Mouse (Mus musculus): ENCODE data around the gene Ptms. TPM values are rescaled to one million over a fixed set of nuclear protein-coding genes. Genes with fewer than 3 reads are reported as not detected.

Gene Ptms
- polyA plus RNA-seq (2015; fragmentation: Nextera tagmentation; extraction: Ambion mirVana), result 359 and 399 TPM in 2 replicates

- Histone ChIP-seq H3K27me3 (ENCODE audit: insufficient read depth, low read length) (no peaks in the 10 kb centered on the region), H3K4me2 (ENCODE audit: low read length) (peak within 1 kb of the TSS; percentile 84), H3K9me3 (replicated peaks; ENCODE audit: low read length) (no peaks in the 10 kb centered on the region), H3K36me3 (ENCODE audit: insufficient read depth, low read length) (peaks cover 2% of the 10 kb centered on the region), H3K27ac (peak within 1 kb of the TSS; percentile 99), H3K4me1 (replicated peaks; ENCODE audit: insufficient read depth, low read length) (peaks cover 32% of the 10 kb centered on the region), H3K4me3 (replicated peaks; ENCODE audit: low read depth, low read length) (peak within 1 kb of the TSS; percentile 23), H3K9ac (ENCODE audit: low read depth, low read length) (no peak within 1 kb of the TSS)
- DNase-seq (ENCODE audit: low spot score), result peak; percentile 99
- no peak for TF ChIP-seq CTCF (IDR thresholded peaks at IDR 0.05; ENCODE audit: low read depth)
- WGBS, result 3% methylated on average over 13 of the region's 13 CpGs
- peak; percentile 81 for ATAC-seq (replicated peaks; ENCODE audit: low FRiP score, low read depth)
These were observed at the start of gene Ptms for GRCm38 (mm10) chr6:124919695-124920317. Gene Ptms (minus strand): TSS chr6:124920103.

DNA sequence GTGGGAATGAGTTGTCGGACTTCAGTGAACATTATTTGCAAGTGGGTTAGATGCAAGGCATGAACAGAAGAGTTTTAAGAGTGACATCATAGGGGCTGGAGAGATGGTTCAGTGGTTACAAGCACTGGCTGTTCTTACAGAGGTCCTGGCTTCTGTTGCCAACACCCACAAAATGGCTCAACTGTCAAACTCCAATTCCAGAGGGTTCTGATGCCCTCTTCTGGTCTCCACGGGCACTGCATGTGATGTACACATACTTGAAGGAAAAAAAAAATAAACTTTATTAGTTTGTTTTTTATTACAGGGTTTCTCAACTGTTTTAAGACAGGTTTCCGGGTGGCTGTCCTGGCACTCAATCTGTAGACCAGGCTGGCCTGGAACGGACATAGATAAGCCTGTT, 47.9 kb upstream of the Ptms start:
- WGBS, result 72% methylated on average over 4 of the region's 4 CpGs
- Histone ChIP-seq H3K27ac (no peak overlapping the region), H3K9ac (ENCODE audit: low read depth, low read length) (no peak overlapping the region), H3K9me3 (replicated peaks; ENCODE audit: low read length) (no peaks in the 10 kb centered on the region), H3K4me1 (replicated peaks; ENCODE audit: insufficient read depth, low read length) (peaks cover 7% of the 10 kb centered on the region; the same call in 1 of the 2 replicates), H3K27me3 (ENCODE audit: insufficient read depth, low read length) (no peaks in the 10 kb centered on the region), H3K4me3 (replicated peaks; ENCODE audit: low read depth, low read length) (no peak overlapping the region), H3K4me2 (ENCODE audit: low read length) (no peak overlapping the region), H3K36me3 (ENCODE audit: insufficient read depth, low read length) (no peaks in the 10 kb centered on the region)
- DNase-seq (ENCODE audit: low spot score), result peak; percentile 41
- peak; percentile 66 for TF ChIP-seq CTCF (IDR thresholded peaks at IDR 0.05; ENCODE audit: low read depth)
- no peak for ATAC-seq (replicated peaks; ENCODE audit: low FRiP score, low read depth)

DNA sequence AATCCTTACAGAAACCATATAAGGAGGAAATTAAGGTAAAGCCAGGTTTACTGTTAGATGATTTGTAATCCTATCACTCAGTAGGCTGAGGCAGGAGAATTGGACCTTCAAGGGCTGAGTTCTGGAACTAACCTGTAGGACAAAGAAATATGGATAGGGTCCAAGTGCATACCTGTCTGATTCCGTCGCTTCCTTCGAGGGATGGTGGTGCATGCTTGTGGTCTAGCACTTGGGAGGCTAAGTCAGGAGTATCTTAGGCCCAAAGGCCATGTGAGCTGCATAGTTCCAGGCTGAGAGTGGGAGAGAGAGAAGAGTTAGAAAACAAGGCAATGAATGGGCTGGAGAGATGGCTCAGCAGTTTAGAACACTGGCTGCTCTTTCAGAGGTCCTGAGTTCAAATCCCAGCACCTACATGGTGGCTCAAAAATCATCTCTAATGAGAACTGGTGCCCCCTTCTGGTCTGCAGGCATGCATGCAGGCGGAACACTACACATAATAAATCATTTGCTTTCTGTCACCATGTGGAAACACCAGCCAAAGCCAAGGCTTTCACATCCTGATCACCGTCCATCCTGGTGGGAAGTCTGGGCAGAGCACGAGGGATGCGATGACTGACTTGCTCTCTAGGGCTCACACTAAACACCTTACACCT, 46.7 kb upstream of the Ptms start:
- WGBS, result 90% methylated on average over 7 of the region's 7 CpGs
- no peak overlapping the region for H3K9ac ChIP-seq (ENCODE audit: low read depth, low read length)
- no peaks in the 10 kb centered on the region for H3K27me3 ChIP-seq (ENCODE audit: insufficient read depth, low read length)
- DNase-seq (ENCODE audit: low spot score), result peak; percentile 44
- no peak for ATAC-seq (replicated peaks; ENCODE audit: low FRiP score, low read depth)
- peak overlapping the region; percentile 56 for H3K4me3 ChIP-seq (replicated peaks; ENCODE audit: low read depth, low read length)
- no peak overlapping the region for H3K27ac ChIP-seq
- H3K36me3 ChIP-seq (ENCODE audit: insufficient read depth, low read length), result no peaks in the 10 kb centered on the region
- peak overlapping the region; percentile 75 for H3K4me2 ChIP-seq (ENCODE audit: low read length)
- TF ChIP-seq CTCF (IDR thresholded peaks at IDR 0.05; ENCODE audit: low read depth), result peak; percentile 62
- peaks cover 7% of the 10 kb centered on the region; the same call in 1 of the 2 replicates for H3K4me1 ChIP-seq (replicated peaks; ENCODE audit: insufficient read depth, low read length)
- no peaks in the 10 kb centered on the region for H3K9me3 ChIP-seq (replicated peaks; ENCODE audit: low read length)

- ATAC-seq (replicated peaks; ENCODE audit: low FRiP score, low read depth), result no peak
- no peak for TF ChIP-seq CTCF (IDR thresholded peaks at IDR 0.05; ENCODE audit: low read depth)
- H3K9ac ChIP-seq (ENCODE audit: low read depth, low read length), result peak overlapping the region; percentile 76
- peaks cover 7% of the 10 kb centered on the region; the same call in 1 of the 2 replicates for H3K4me1 ChIP-seq (replicated peaks; ENCODE audit: insufficient read depth, low read length)
- no peaks in the 10 kb centered on the region for H3K9me3 ChIP-seq (replicated peaks; ENCODE audit: low read length)
- peak; percentile 4 for DNase-seq (ENCODE audit: low spot score)
- peak overlapping the region; percentile 75 for H3K4me2 ChIP-seq (ENCODE audit: low read length)
- peak overlapping the region; percentile 56 for H3K4me3 ChIP-seq (replicated peaks; ENCODE audit: low read depth, low read length)
- H3K27ac ChIP-seq, result peak overlapping the region; percentile 92
- H3K36me3 ChIP-seq (ENCODE audit: insufficient read depth, low read length), result peaks cover 4% of the 10 kb centered on the region
- no peaks in the 10 kb centered on the region for H3K27me3 ChIP-seq (ENCODE audit: insufficient read depth, low read length)
- 11% methylated on average over 15 of the region's 15 CpGs for WGBS
These were observed 45.8 kb upstream of the Ptms start for GRCm38 (mm10) chr6:124965747-124966146.

DNA sequence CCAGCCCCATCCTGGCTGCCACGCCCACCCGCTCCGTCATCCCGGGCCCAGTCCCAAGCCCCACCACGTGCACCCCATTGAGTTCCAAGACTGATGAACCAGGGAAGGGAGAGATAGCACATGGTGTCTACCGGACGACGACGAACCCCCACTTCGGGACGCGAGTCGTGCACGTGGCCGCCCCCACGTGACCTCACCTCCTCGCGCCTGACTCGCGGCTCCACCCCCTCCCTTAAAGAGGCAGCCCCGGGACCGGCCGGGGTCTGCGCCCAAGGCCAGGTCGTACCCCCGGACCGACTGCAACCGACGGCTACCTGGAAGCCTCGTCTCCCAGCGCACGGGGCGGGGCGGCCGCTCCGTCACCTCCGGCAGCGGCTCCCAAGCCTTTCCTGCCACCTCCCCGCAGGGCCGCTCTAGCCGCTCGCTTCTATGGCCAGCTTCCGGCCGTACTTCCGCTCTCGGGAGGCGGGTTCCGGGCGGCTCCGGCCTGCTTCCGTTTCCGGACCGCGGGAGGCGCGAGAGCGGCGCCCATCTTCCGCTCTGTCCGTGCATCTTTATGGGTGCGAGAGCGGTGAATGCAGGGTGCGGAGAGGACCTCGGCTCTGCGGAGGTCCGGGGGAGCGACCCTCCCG, 45.3 kb upstream of the Ptms start, which contains the start of gene Cops7a:
TSS of gene Cops7a (minus strand) at position 451 of the 632 bp plus-strand sequence.
- Histone ChIP-seq H3K27ac (peak within 1 kb of the TSS; percentile 92), H3K4me3 (replicated peaks; ENCODE audit: low read depth, low read length) (peak within 1 kb of the TSS; percentile 56), H3K9me3 (replicated peaks; ENCODE audit: low read length) (no peaks in the 10 kb centered on the region), H3K4me1 (replicated peaks; ENCODE audit: insufficient read depth, low read length) (peaks cover 7% of the 10 kb centered on the region; the same call in 1 of the 2 replicates), H3K4me2 (ENCODE audit: low read length) (peak within 1 kb of the TSS; percentile 75), H3K27me3 (ENCODE audit: insufficient read depth, low read length) (no peaks in the 10 kb centered on the region), H3K9ac (ENCODE audit: low read depth, low read length) (peak within 1 kb of the TSS; percentile 76), H3K36me3 (ENCODE audit: insufficient read depth, low read length) (peaks cover 6% of the 10 kb centered on the region)
- WGBS, result 2% methylated on average over 67 of the region's 68 CpGs
- ATAC-seq (replicated peaks; ENCODE audit: low FRiP score, low read depth), result peak; percentile 94
- peak; percentile 97 for DNase-seq (ENCODE audit: low spot score)
- no peak for TF ChIP-seq CTCF (IDR thresholded peaks at IDR 0.05; ENCODE audit: low read depth)

DNA sequence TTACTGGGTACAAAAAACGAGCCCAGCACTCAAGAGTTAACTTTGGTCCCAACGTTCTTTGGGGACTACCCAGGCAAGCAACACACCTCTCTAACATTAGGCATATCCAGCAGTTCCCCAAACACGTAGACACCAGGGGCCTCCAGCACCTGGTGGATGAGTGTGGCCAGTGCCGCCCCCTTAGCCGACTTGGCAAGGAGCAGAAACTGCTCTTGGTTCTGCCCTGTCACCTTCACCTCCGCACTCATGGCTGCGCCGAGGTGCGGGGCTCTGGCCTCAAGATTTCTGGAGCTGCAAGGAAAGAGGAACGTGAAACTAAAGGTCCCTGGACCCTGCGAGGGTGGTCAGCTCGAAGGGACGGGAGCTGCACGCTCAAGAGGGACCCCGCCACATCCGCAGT, 44.7 kb upstream of the Ptms start:
- WGBS, result 27% methylated on average over 16 of the region's 16 CpGs
- peak overlapping the region; percentile 75 for H3K4me2 ChIP-seq (ENCODE audit: low read length)
- no peaks in the 10 kb centered on the region for H3K27me3 ChIP-seq (ENCODE audit: insufficient read depth, low read length)
- peak overlapping the region; percentile 92 for H3K27ac ChIP-seq
- ATAC-seq (replicated peaks; ENCODE audit: low FRiP score, low read depth), result peak; percentile 38
- H3K9me3 ChIP-seq (replicated peaks; ENCODE audit: low read length), result no peaks in the 10 kb centered on the region
- H3K4me1 ChIP-seq (replicated peaks; ENCODE audit: insufficient read depth, low read length), result peaks cover 7% of the 10 kb centered on the region; the same call in 1 of the 2 replicates
- H3K4me3 ChIP-seq (replicated peaks; ENCODE audit: low read depth, low read length), result peak overlapping the region; percentile 56
- peaks cover 12% of the 10 kb centered on the region for H3K36me3 ChIP-seq (ENCODE audit: insufficient read depth, low read length)
- no peak for TF ChIP-seq CTCF (IDR thresholded peaks at IDR 0.05; ENCODE audit: low read depth)
- DNase-seq (ENCODE audit: low spot score), result peak; percentile 9
- H3K9ac ChIP-seq (ENCODE audit: low read depth, low read length), result peak overlapping the region; percentile 76

All from kidney, postnatal 0 days (tissue).